Mouse (Mus musculus): ENCODE measurements at regions not wholly inside any gene's neighbourhood (a gene's known extent, or its start where the extent isn't known, plus 50 kb on each side); places are given as distances from the start of the nearest gene placed in this dataset.

- TF ChIP-seq CTCF (IDR thresholded peaks at IDR 0.05; ENCODE audit: insufficient read depth, low read length) (no peak), POLR2A (IDR thresholded peaks at IDR 0.05; ENCODE audit: borderline replicate concordance, extremely low read depth, low read depth, low read length) (no peak)
These were observed 321.9 kb downstream of the Mllt3 start for GRCm38 (mm10) chr4:87711185-87711827.

All from lung, adult 2 months (tissue).